Mouse (Mus musculus): ENCODE results near the gene Tmem9. TPM values are rescaled to one million over a fixed set of nuclear protein-coding genes. Genes with fewer than 3 reads are reported as not detected.

The Tmem9 gene
- polyA plus RNA-seq, 1 experiment: 60.3 TPM

DNA sequence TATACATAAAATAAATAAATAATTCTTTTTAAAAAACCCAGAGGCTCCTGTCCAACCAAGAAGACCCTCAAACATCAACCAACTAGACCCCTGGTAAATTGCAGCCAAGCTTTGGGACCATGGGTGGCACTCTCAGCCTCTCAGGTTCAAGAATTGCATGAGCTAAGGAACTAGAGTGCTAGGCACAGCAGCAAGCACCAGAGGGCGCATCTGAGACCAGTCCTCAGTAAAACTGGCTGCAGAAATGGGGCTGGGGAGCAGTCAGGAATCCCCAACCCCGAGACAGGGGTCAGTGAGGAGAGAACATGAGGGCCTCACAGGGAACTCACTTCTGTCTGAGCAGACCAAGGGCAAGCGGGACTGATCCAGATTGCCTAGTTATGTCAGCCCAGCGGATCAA, 37.8 kb downstream of the Tmem9 start:
- H3K27me3 ChIP-seq (ENCODE audit: control insufficient read depth, insufficient read depth, insufficient read length): no peaks in the 10 kb centered on the region
- no peaks in the 10 kb centered on the region for H3K79me2 ChIP-seq (ENCODE audit: control insufficient read depth, insufficient read depth)
- H3ac ChIP-seq (ENCODE audit: control insufficient read depth, insufficient read length, low read depth): no peak overlapping the region
- H3K36me3 ChIP-seq (ENCODE audit: control insufficient read depth, insufficient read depth): no peaks in the 10 kb centered on the region
- no peak for TF ChIP-seq MYOG (IDR thresholded peaks at IDR 0.05; ENCODE audit: control insufficient read depth, extremely low read depth, insufficient read length)
- TF ChIP-seq MYOD1 (IDR thresholded peaks at IDR 0.05; ENCODE audit: control insufficient read depth, insufficient read length, low read depth): no peak
- peak; percentile 78 for TF ChIP-seq CTCF (IDR thresholded peaks at IDR 0.05; ENCODE audit: control insufficient read depth, insufficient read depth, insufficient read length)
- no peaks in the 10 kb centered on the region for H3K79me3 ChIP-seq (ENCODE audit: low read depth)
- no peak overlapping the region for H3K4me3 ChIP-seq (ENCODE audit: insufficient read depth, poor library complexity, severe bottlenecking)

DNA sequence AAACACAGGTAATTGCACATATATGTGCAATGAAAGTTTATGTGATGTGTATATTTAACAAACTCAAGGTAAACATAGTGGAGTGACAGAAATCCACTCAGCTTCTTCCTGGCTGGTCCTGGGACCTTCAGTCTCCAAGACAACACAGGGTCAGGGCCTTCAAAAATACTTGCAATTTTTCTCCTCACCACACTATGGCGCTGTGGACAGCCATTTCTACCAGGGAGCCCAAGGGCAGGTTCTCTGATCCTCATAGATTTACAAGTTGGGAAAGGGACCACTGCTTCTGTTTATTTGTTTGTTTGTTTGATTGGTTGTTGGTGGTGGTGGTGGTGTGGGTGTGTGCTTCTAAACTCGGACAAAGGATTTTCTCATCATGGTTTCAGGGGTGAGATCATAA, 39.5 kb downstream of the Tmem9 start:
- TF ChIP-seq MYOD1 (IDR thresholded peaks at IDR 0.05; ENCODE audit: control insufficient read depth, insufficient read length, low read depth) (no peak), FOSL1 (IDR thresholded peaks at IDR 0.05; ENCODE audit: insufficient read depth, low read length, poor library complexity, severe bottlenecking) (no peak), CEBPB (IDR thresholded peaks at IDR 0.05; ENCODE audit: low read depth) (no peak), MYOG (IDR thresholded peaks at IDR 0.05; ENCODE audit: control insufficient read depth, extremely low read depth, insufficient read length) (no peak), CTCF (IDR thresholded peaks at IDR 0.05; ENCODE audit: control insufficient read depth, insufficient read depth, insufficient read length) (peak; percentile 31)
- Histone ChIP-seq H3ac (ENCODE audit: control insufficient read depth, insufficient read length, low read depth) (no peak overlapping the region), H3K27me3 (ENCODE audit: control insufficient read depth, insufficient read depth, insufficient read length) (no peaks in the 10 kb centered on the region), H3K36me3 (ENCODE audit: control insufficient read depth, insufficient read depth) (no peaks in the 10 kb centered on the region), H3K79me2 (ENCODE audit: control insufficient read depth, insufficient read depth) (no peaks in the 10 kb centered on the region), H3K4me3 (ENCODE audit: insufficient read depth, poor library complexity, severe bottlenecking) (no peak overlapping the region), H3K79me3 (ENCODE audit: low read depth) (no peaks in the 10 kb centered on the region)

- TF ChIP-seq CEBPB (IDR thresholded peaks at IDR 0.05; ENCODE audit: low read depth): no peak
- no peak for TF ChIP-seq CTCF (IDR thresholded peaks at IDR 0.05; ENCODE audit: control insufficient read depth, insufficient read depth, insufficient read length)
- Histone ChIP-seq H3K79me2 (ENCODE audit: control insufficient read depth, insufficient read depth) (no peaks in the 10 kb centered on the region), H3K27me3 (ENCODE audit: control insufficient read depth, insufficient read depth, insufficient read length) (no peaks in the 10 kb centered on the region), H3K79me3 (ENCODE audit: low read depth) (no peaks in the 10 kb centered on the region), H3ac (ENCODE audit: control insufficient read depth, insufficient read length, low read depth) (no peak overlapping the region), H3K4me3 (ENCODE audit: insufficient read depth, poor library complexity, severe bottlenecking) (no peak overlapping the region), H3K36me3 (ENCODE audit: control insufficient read depth, insufficient read depth) (no peaks in the 10 kb centered on the region)
Observed at GRCm38 (mm10) chr1:136047894-136048293, 39.9 kb downstream of the Tmem9 start.

GRCm38 (mm10) chr1:136050312-136051012, 42.5 kb downstream of the Tmem9 start, which contains the start of gene Ascl5:
Gene Ascl5 (plus strand): TSS chr1:136050804.
- Histone ChIP-seq H3K27me3 (ENCODE audit: control insufficient read depth, insufficient read depth, insufficient read length) (no peaks in the 10 kb centered on the region), H3ac (ENCODE audit: control insufficient read depth, insufficient read length, low read depth) (no peak within 1 kb of the TSS), H3K79me2 (ENCODE audit: control insufficient read depth, insufficient read depth) (no peaks in the 10 kb centered on the region), H3K36me3 (ENCODE audit: control insufficient read depth, insufficient read depth) (no peaks in the 10 kb centered on the region), H3K79me3 (ENCODE audit: low read depth) (no peaks in the 10 kb centered on the region), H3K4me3 (ENCODE audit: insufficient read depth, poor library complexity, severe bottlenecking) (no peak within 1 kb of the TSS)
- TF ChIP-seq MAX (IDR thresholded peaks at IDR 0.05) (peak; percentile 16), FOSL1 (IDR thresholded peaks at IDR 0.05; ENCODE audit: insufficient read depth, low read length, poor library complexity, severe bottlenecking) (no peak), USF1 (IDR thresholded peaks at IDR 0.05; ENCODE audit: low read depth) (no peak), MYOD1 (IDR thresholded peaks at IDR 0.05; ENCODE audit: control insufficient read depth, insufficient read length, low read depth) (peak; percentile 60), CTCF (IDR thresholded peaks at IDR 0.05; ENCODE audit: control insufficient read depth, insufficient read depth, insufficient read length) (no peak), CEBPB (IDR thresholded peaks at IDR 0.05; ENCODE audit: low read depth) (peak; percentile 90), MYOG (IDR thresholded peaks at IDR 0.05; ENCODE audit: control insufficient read depth, extremely low read depth, insufficient read length) (no peak)

DNA sequence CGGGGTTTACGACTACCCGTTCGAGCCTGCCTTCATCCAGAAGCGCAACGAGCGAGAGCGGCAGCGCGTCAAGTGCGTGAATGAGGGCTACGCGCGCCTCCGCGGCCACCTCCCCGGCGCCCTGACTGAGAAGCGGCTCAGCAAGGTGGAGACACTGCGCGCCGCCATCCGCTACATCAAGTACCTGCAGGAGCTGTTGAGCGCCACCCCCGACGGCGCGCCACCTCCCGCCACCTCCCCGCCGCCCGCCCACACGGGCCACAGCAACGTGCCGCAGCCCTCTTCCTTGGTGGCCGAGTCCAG, 43.0 kb downstream of the Tmem9 start:
- Histone ChIP-seq H3K27me3 (ENCODE audit: control insufficient read depth, insufficient read depth, insufficient read length) (no peaks in the 10 kb centered on the region), H3K79me3 (ENCODE audit: low read depth) (no peaks in the 10 kb centered on the region), H3K36me3 (ENCODE audit: control insufficient read depth, insufficient read depth) (no peaks in the 10 kb centered on the region), H3K4me3 (ENCODE audit: insufficient read depth, poor library complexity, severe bottlenecking) (no peak overlapping the region), H3ac (ENCODE audit: control insufficient read depth, insufficient read length, low read depth) (no peak overlapping the region), H3K79me2 (ENCODE audit: control insufficient read depth, insufficient read depth) (no peaks in the 10 kb centered on the region)
- TF ChIP-seq CEBPB (IDR thresholded peaks at IDR 0.05; ENCODE audit: low read depth) (no peak), MYOD1 (IDR thresholded peaks at IDR 0.05; ENCODE audit: control insufficient read depth, insufficient read length, low read depth) (no peak), FOSL1 (IDR thresholded peaks at IDR 0.05; ENCODE audit: insufficient read depth, low read length, poor library complexity, severe bottlenecking) (no peak), CTCF (IDR thresholded peaks at IDR 0.05; ENCODE audit: control insufficient read depth, insufficient read depth, insufficient read length) (no peak), MYOG (IDR thresholded peaks at IDR 0.05; ENCODE audit: control insufficient read depth, extremely low read depth, insufficient read length) (no peak), MAX (IDR thresholded peaks at IDR 0.05) (no peak), USF1 (IDR thresholded peaks at IDR 0.05; ENCODE audit: low read depth) (no peak)

GRCm38 (mm10) chr1:136051465-136051864, 43.5 kb downstream of the Tmem9 start:
- no peaks in the 10 kb centered on the region for H3K36me3 ChIP-seq (ENCODE audit: control insufficient read depth, insufficient read depth)
- H3K4me3 ChIP-seq (ENCODE audit: insufficient read depth, poor library complexity, severe bottlenecking): no peak overlapping the region
- no peaks in the 10 kb centered on the region for H3K27me3 ChIP-seq (ENCODE audit: control insufficient read depth, insufficient read depth, insufficient read length)
- peak; percentile 36 for TF ChIP-seq CTCF (IDR thresholded peaks at IDR 0.05; ENCODE audit: control insufficient read depth, insufficient read depth, insufficient read length)
- TF ChIP-seq CEBPB (IDR thresholded peaks at IDR 0.05; ENCODE audit: low read depth): no peak
- H3K79me2 ChIP-seq (ENCODE audit: control insufficient read depth, insufficient read depth): no peaks in the 10 kb centered on the region
- no peak overlapping the region for H3ac ChIP-seq (ENCODE audit: control insufficient read depth, insufficient read length, low read depth)
- no peaks in the 10 kb centered on the region for H3K79me3 ChIP-seq (ENCODE audit: low read depth)
